Mouse (Mus musculus) kidney, adult 18-20 months (tissue): ENCODE data around the gene Dnah11.
"Not testable (repeated sequence)": the region's sequence is repeated elsewhere in the genome, so short reads cannot be mapped to it uniquely, and the experiment has no call there.

Experiments
- DNase-seq: peaks from one replicate; pipeline ENCODE4 v3.0.0; 2021

The Dnah11 gene

GRCm38 (mm10) chr12:117959213-117959612, 239.6 kb downstream of the Dnah11 start:
- DNase-seq = no peak

- DNase-seq = no peak
These were observed 251.8 kb downstream of the Dnah11 start for GRCm38 (mm10) chr12:117946823-117947704.

- DNase-seq = peak; percentile 17
These were observed 256.9 kb downstream of the Dnah11 start for GRCm38 (mm10) chr12:117941947-117942346.

- DNase-seq = peak; percentile 28
These were observed 260.6 kb downstream of the Dnah11 start for GRCm38 (mm10) chr12:117938214-117938613.

- no peak for DNase-seq
These were observed 266.8 kb downstream of the Dnah11 start for GRCm38 (mm10) chr12:117932026-117932425.

- DNase-seq = no peak
These were observed 269.1 kb downstream of the Dnah11 start for GRCm38 (mm10) chr12:117929768-117930167.

GRCm38 (mm10) chr12:117915826-117916588, 282.8 kb downstream of the Dnah11 start:
- peak; percentile 20 for DNase-seq

GRCm38 (mm10) chr12:117914613-117915245, 284.1 kb downstream of the Dnah11 start:
- DNase-seq = peak; percentile 11

- no peak for DNase-seq
These were observed 287.4 kb downstream of the Dnah11 start for GRCm38 (mm10) chr12:117911396-117911795.

- not testable (repeated sequence) for DNase-seq
These were observed 293.5 kb downstream of the Dnah11 start for GRCm38 (mm10) chr12:117905232-117905840.

- no peak for DNase-seq
These were observed 295.2 kb downstream of the Dnah11 start for GRCm38 (mm10) chr12:117903671-117904070.

- DNase-seq = not testable (repeated sequence)
These were observed 297.5 kb downstream of the Dnah11 start for GRCm38 (mm10) chr12:117901352-117901751.

- DNase-seq = not testable (repeated sequence)
These were observed 298.0 kb downstream of the Dnah11 start for GRCm38 (mm10) chr12:117900798-117901197.

- DNase-seq = no peak
These were observed 311.4 kb downstream of the Dnah11 start for GRCm38 (mm10) chr12:117887422-117887821.

GRCm38 (mm10) chr12:117884627-117885026, 314.2 kb downstream of the Dnah11 start:
- DNase-seq = no peak

- no peak for DNase-seq
These were observed 320.5 kb downstream of the Dnah11 start for GRCm38 (mm10) chr12:117878341-117878740.

- no peak for DNase-seq
These were observed 326.6 kb downstream of the Dnah11 start for GRCm38 (mm10) chr12:117872265-117872664.

GRCm38 (mm10) chr12:117867708-117868564, 330.9 kb downstream of the Dnah11 start:
- DNase-seq = no peak

GRCm38 (mm10) chr12:117862655-117863054, 336.2 kb downstream of the Dnah11 start:
- DNase-seq = no peak

- DNase-seq = no peak
These were observed 337.6 kb downstream of the Dnah11 start for GRCm38 (mm10) chr12:117861249-117861648.

GRCm38 (mm10) chr12:117860840-117861239, 338.0 kb downstream of the Dnah11 start:
- no peak for DNase-seq

- no peak for DNase-seq
These were observed 341.0 kb downstream of the Dnah11 start for GRCm38 (mm10) chr12:117857884-117858283.
